Mouse (Mus musculus) liver, postnatal 0 days (tissue): ENCODE data around the gene Dnajc6.

Experiments
- CTCF ChIP-seq: sonication (generic); IDR thresholded peaks from 2 replicates; pipeline ENCODE4 v1.5.1; 2016; ENCODE audit warnings: antibody characterized with exemption, low read depth
- EP300 ChIP-seq: IDR thresholded peaks from 2 replicates; pipeline ENCODE4 v1.6.1; 2016; ENCODE audit warnings: antibody characterized with exemption, low read depth, mild to moderate bottlenecking

- TF ChIP-seq EP300: no peak
- no peak for TF ChIP-seq CTCF
Observed at GRCm38 (mm10) chr4:101516434-101517168, 20.2 kb downstream of the Dnajc6 start.
